Mouse (Mus musculus) limb, embryonic 10.5 days (tissue): ENCODE results near the gene Mus81. TPM values are rescaled to one million over a fixed set of nuclear protein-coding genes. Genes with fewer than 3 reads are reported as not detected.

Experiments used
- DNase-seq: peaks from one replicate; pipeline ENCODE4 v3.0.0-alpha.2; 2017; ENCODE audit warnings: low spot score
- H3K27ac ChIP-seq: fragments of 300-500 bp; sonication (generic); 2 replicates; pipeline ENCODE4 v1.5.1; 2016; ENCODE audit warnings: mild to moderate bottlenecking
- H3K27me3 ChIP-seq: fragments of 300-500 bp; sonication (generic); 2 replicates; pipeline ENCODE4 v1.6.1; 2016; ENCODE audit warnings: low read depth, mild to moderate bottlenecking; ENCODE audit not compliant: poor library complexity, severe bottlenecking
- H3K36me3 ChIP-seq: fragments of 300-500 bp; sonication (generic); 2 replicates; pipeline ENCODE4 v1.6.1; 2016; ENCODE audit warnings: mild to moderate bottlenecking, moderate library complexity
- H3K4me1 ChIP-seq: fragments of 300-500 bp; sonication (generic); 2 replicates; pipeline ENCODE4 v1.6.1; 2016
- H3K4me3 ChIP-seq: fragments of 300-500 bp; sonication (generic); 2 replicates; pipeline ENCODE4 v1.5.1; 2016; ENCODE audit warnings: mild to moderate bottlenecking, moderate library complexity
- H3K9me3 ChIP-seq: fragments of 300-500 bp; sonication (generic); replicated peaks from 2 replicates; pipeline ENCODE4 v1.6.1; 2016; ENCODE audit warnings: mild to moderate bottlenecking
- WGBS: fragments of 180-500 bp; shearing (Covaris S2); methylation state at CpG from one replicate; pipeline ENCODE4 v1.1.7; 2016; 5-methylcytosine and 5-hydroxymethylcytosine counted together
- polyA plus RNA-seq: library from polyadenylated mRNA; unstranded; fragments of >200 nt; fragmentation: Nextera tagmentation; extraction: Ambion mirVana; gene quantifications from 2 replicates; pipeline ENCODE4 v1.2.1, GENCODE M21; 2016

Mus81 gene
- 38.2 and 40.4 TPM in 2 replicates for polyA plus RNA-seq

GRCm38 (mm10) chr19:5487768-5488550, at the start of gene Mus81:
Mus81 (minus strand) TSS chr19:5488402.
- H3K9me3 ChIP-seq: no peaks in the 10 kb centered on the region
- peaks cover 41% of the 10 kb centered on the region for H3K4me1 ChIP-seq
- WGBS: 1% methylated on average over 39 of the region's 39 CpGs
- H3K27me3 ChIP-seq: no peaks in the 10 kb centered on the region
- H3K27ac ChIP-seq: peak within 1 kb of the TSS; percentile 97
- H3K36me3 ChIP-seq: peaks cover 53% of the 10 kb centered on the region
- peak within 1 kb of the TSS; percentile 97 for H3K4me3 ChIP-seq
- DNase-seq: peak; percentile 98

- Histone ChIP-seq H3K36me3 (no peaks in the 10 kb centered on the region), H3K27me3 (peaks cover 9% of the 10 kb centered on the region), H3K9me3 (no peaks in the 10 kb centered on the region), H3K4me3 (no peak overlapping the region), H3K4me1 (peaks cover 11% of the 10 kb centered on the region), H3K27ac (no peak overlapping the region)
- no peak for DNase-seq
- WGBS: 71% methylated on average over 8 of the region's 8 CpGs
These were observed 44.3 kb upstream of the Mus81 start for GRCm38 (mm10) chr19:5532520-5532919.

DNA sequence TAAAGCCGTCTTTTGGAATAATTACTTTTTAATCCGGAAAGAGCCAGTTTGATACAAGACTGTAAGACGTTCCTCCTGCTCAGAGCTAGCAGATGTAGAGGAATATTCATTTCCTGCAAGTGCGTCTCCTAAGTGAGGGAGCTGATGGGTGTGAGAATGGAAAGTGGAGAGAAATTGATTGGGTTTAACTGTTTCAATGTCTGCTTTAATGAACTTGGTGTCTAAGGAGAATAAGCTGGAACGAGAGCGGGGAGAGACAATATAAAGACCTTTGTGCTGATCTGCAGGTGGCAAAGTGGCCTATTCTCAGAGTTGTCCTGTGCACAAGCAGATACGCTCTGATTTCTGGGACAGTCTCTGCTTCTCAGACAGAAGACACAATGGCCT, 41.9 kb upstream of the Mus81 start:
- DNase-seq: no peak
- H3K27ac ChIP-seq: no peak overlapping the region
- H3K4me3 ChIP-seq: no peak overlapping the region
- peaks cover 9% of the 10 kb centered on the region for H3K27me3 ChIP-seq
- H3K9me3 ChIP-seq: no peaks in the 10 kb centered on the region
- H3K36me3 ChIP-seq: no peaks in the 10 kb centered on the region
- peaks cover 11% of the 10 kb centered on the region for H3K4me1 ChIP-seq
- 80% methylated on average over 7 of the region's 7 CpGs for WGBS

- Histone ChIP-seq H3K9me3 (no peaks in the 10 kb centered on the region), H3K4me3 (peak overlapping the region; percentile 1; the same call in 1 of the 2 replicates), H3K27ac (no peak overlapping the region), H3K4me1 (peaks cover 11% of the 10 kb centered on the region), H3K36me3 (no peaks in the 10 kb centered on the region), H3K27me3 (peaks cover 9% of the 10 kb centered on the region)
- peak; percentile 99 for DNase-seq
- 19% methylated on average over 20 of the region's 20 CpGs for WGBS
These were observed 41.3 kb upstream of the Mus81 start for GRCm38 (mm10) chr19:5529325-5530137.

GRCm38 (mm10) chr19:5525204-5525603, 37.0 kb upstream of the Mus81 start:
- H3K9me3 ChIP-seq: no peaks in the 10 kb centered on the region
- no peak for DNase-seq
- WGBS: 73% methylated on average over 5 of the region's 5 CpGs
- H3K27me3 ChIP-seq: peaks cover 3% of the 10 kb centered on the region; the same call in 1 of the 2 replicates
- H3K36me3 ChIP-seq: no peaks in the 10 kb centered on the region
- peaks cover 4% of the 10 kb centered on the region for H3K4me1 ChIP-seq
- no peak overlapping the region for H3K27ac ChIP-seq
- H3K4me3 ChIP-seq: no peak overlapping the region

DNA sequence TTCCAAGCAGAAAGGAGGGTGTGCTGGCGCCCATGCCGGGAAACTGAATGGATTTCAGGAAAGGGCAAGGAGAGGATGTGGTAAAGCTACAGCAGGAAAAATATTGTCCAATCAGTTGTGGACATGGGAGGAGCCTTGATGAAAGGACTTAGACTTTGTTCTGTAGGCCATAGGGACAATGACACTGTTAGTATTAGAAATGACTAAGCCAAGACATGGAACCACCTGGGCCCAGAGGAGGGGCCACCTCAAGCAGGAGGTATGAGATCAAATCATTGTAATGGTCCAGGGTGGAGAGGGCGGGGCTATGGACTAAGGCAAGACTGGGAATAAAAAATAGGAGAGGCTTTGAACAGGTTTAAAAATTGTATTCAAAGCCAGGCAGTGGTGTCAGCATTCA, 30.5 kb upstream of the Mus81 start:
- H3K36me3 ChIP-seq: no peaks in the 10 kb centered on the region

GRCm38 (mm10) chr19:5516906-5517505, 28.8 kb upstream of the Mus81 start:
- Histone ChIP-seq H3K27ac (no peak overlapping the region), H3K9me3 (no peaks in the 10 kb centered on the region), H3K36me3 (no peaks in the 10 kb centered on the region), H3K4me1 (0 out of 2 replicates have a peak, but pooled peaks cover 2% of the 10 kb centered on the region), H3K4me3 (no peak overlapping the region), H3K27me3 (no peaks in the 10 kb centered on the region)
- 81% methylated on average over 8 of the region's 8 CpGs for WGBS
- no peak for DNase-seq

More for the DNA sequence above, 30.5 kb upstream of the Mus81 start:
- Histone ChIP-seq H3K4me3 (no peak overlapping the region), H3K4me1 (0 out of 2 replicates have a peak, but pooled peaks cover 2% of the 10 kb centered on the region), H3K9me3 (no peaks in the 10 kb centered on the region), H3K27ac (no peak overlapping the region), H3K27me3 (no peaks in the 10 kb centered on the region)
- 86% methylated on average over 3 of the region's 3 CpGs for WGBS
- DNase-seq: no peak

DNA sequence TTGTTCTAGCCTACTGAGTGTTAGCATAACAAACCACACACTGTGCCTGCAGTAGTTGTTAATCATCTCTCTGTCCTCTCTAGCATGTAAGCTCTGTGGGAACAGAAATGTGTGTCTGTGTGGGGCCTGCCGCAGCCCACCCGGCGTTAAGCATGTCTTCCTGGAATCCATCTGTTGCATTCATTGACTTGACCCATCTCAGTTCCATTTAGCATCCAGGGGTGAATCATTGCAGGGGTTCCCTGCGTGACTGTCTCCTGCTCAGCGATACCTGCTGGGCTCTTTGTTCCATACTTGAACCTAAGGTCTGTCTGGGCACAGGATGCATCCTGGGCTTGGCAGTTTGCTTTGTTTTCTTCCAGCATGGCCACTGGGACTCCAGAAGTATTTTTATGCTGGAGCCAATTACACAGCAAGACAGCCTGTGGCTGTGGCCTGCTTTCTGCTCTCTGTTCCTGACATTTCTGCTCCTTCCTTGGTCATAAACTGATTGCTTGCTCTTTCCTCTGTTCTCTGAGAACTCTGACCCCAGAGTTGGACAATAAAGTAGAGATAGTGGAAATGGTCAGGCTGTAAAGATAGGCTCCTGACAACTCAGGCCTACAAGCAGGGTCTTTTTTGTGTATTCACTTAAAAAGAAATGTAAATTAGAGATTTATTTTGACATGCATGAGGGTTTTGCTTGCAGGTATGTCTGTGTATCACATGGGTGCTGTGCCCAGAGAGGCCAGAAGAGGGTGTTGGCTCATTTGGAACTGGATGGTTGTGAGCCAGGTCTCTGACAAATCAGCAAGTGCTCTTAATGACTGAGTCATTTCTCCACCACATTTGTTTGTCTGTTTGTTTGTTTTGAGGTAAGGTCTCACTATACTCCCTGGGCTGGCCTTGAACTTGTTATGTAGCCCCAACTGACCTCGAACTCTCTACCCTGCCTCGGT, 27.9 kb upstream of the Mus81 start:
- Histone ChIP-seq H3K27ac (no peak overlapping the region), H3K4me3 (no peak overlapping the region), H3K9me3 (no peaks in the 10 kb centered on the region), H3K36me3 (no peaks in the 10 kb centered on the region), H3K27me3 (no peaks in the 10 kb centered on the region), H3K4me1 (peaks cover 5% of the 10 kb centered on the region)
- no peak for DNase-seq
- 85% methylated on average over 7 of the region's 7 CpGs for WGBS

GRCm38 (mm10) chr19:5513005-5513349, 24.8 kb upstream of the Mus81 start:
- WGBS: 83% methylated on average over 3 of the region's 3 CpGs
- H3K36me3 ChIP-seq: no peaks in the 10 kb centered on the region
- H3K9me3 ChIP-seq: no peaks in the 10 kb centered on the region
- no peak overlapping the region for H3K27ac ChIP-seq
- no peaks in the 10 kb centered on the region for H3K27me3 ChIP-seq
- peaks cover 21% of the 10 kb centered on the region for H3K4me1 ChIP-seq
- no peak overlapping the region for H3K4me3 ChIP-seq
- no peak for DNase-seq

DNA sequence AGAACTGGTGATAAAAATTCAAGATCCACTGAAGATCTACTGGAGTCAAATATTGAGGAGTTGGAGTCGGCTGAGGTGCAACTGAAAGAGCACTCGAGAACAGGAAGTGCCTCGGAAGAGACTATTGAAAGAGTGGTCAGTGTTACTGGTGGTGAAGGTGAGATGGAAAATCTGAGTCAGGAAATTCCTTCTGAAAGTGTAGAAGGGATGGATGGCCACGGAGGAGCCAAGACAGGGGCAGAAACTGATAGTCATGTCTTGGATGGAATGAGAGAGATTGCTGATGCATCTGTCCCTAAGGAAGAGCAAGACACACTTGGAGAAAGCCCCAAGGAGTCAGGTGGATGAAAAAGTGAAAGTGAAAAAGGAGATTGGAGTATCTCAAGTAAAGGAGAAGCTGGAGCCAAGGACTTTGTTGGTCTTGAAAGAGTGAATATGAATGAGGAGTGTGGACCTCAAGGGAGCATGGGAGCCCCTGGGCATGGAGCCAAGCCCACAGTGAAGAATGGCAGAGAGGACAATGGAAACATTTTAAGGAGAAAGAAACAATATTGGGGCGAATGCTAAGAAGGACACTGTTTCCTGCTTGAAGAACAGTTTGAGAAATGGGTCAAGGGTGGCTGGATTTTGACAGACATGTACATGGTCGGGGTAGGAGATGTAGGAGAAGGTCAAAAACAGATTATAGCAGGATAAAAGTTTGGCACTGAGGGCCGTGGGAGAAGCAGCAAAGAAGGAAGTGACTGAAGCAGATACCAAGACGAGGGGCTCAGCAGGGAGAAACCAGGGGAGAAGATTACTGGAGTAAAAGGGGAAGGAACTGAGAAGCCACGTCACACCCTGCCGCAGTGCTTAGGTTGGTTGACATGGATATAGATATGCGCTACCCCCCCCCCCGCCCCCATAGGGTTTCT, 24.1 kb upstream of the Mus81 start:
- H3K9me3 ChIP-seq: no peaks in the 10 kb centered on the region
- peaks cover 21% of the 10 kb centered on the region for H3K4me1 ChIP-seq
- no peak overlapping the region for H3K4me3 ChIP-seq
- no peak for DNase-seq
- no peaks in the 10 kb centered on the region for H3K36me3 ChIP-seq
- WGBS: 86% methylated on average over 12 of the region's 12 CpGs
- H3K27ac ChIP-seq: no peak overlapping the region
- no peaks in the 10 kb centered on the region for H3K27me3 ChIP-seq

DNA sequence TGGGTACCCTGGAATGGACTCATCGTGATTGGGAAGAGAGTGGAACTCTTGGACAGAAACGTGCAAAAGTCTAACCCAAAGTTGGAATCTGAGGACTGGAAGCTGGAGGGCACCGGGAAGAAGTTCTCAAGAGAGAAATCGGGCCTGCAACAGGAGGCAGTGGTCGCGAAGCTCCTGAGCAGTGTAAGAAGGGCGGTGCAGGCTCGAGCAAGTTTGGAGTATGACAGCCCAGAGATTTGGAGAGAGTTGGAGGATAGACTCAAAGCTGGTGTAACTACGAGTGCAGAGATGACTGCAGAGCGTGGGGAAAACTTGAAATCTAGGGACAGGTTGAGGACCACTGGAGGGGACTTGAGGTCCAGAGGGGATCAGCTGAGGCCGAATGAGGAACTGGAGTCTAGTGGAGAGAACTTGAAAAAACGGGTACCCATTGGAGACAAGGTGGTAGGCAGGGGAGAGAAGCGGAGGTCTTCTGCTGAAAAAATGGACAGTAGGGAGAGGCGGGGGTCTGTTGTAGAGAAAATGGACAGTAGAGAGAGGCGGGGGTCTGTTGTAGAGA, 23.0 kb upstream of the Mus81 start:
- no peak for DNase-seq
- 47% methylated on average over 15 of the region's 15 CpGs for WGBS
- Histone ChIP-seq H3K9me3 (no peaks in the 10 kb centered on the region), H3K36me3 (no peaks in the 10 kb centered on the region), H3K27me3 (no peaks in the 10 kb centered on the region), H3K4me1 (peaks cover 22% of the 10 kb centered on the region), H3K4me3 (peak overlapping the region; percentile 54), H3K27ac (peak overlapping the region; percentile 81)
